Mouse (Mus musculus): ENCODE data around the gene Vmn2r17.

Gene Vmn2r17

GRCm38 (mm10) chr5:109419388-109419787, at the start of gene Vmn2r17:
Vmn2r17 (plus strand) TSS chr5:109419688.
- DNase-seq, result no peak

GRCm38 (mm10) chr5:109466576-109467506, 47.4 kb downstream of the Vmn2r17 start:
- DNase-seq, result peak; percentile 15 to 34

- DNase-seq, result peak; percentile 31 to 35
Measured at GRCm38 (mm10) chr5:109506729-109507128, 87.2 kb downstream of the Vmn2r17 start.
